Mouse (Mus musculus) Muller cell, postnatal 12 days (primary cell): ENCODE measurements around the gene Olfr49.

Experiments
- DNase-seq: peaks from one replicate; pipeline ENCODE4 v3.0.0-alpha.2; 2015; ENCODE audit errors: inconsistent ontology term

The Olfr49 gene

GRCm38 (mm10) chr14:54284839-54285238 lies at the start of gene Olfr49:
Gene Olfr49, minus strand, starts transcription at chr14:54284939.
- DNase-seq = no peak

GRCm38 (mm10) chr14:54333452-54334189 lies 48.9 kb upstream of the Olfr49 start:
- no peak for DNase-seq

GRCm38 (mm10) chr14:54332176-54333074 lies 47.7 kb upstream of the Olfr49 start:
- DNase-seq = peak; percentile 69

GRCm38 (mm10) chr14:54331178-54331577 lies 46.4 kb upstream of the Olfr49 start:
- no peak for DNase-seq

- no peak for DNase-seq
Observed at GRCm38 (mm10) chr14:54329201-54329600, 44.5 kb upstream of the Olfr49 start.

GRCm38 (mm10) chr14:54328548-54328947 lies 43.8 kb upstream of the Olfr49 start:
- DNase-seq = no peak

- no peak for DNase-seq
Observed at GRCm38 (mm10) chr14:54324486-54324885, 39.7 kb upstream of the Olfr49 start.

GRCm38 (mm10) chr14:54321556-54322376 lies 37.0 kb upstream of the Olfr49 start:
- peak; percentile 59 for DNase-seq

- DNase-seq = no peak
Observed at GRCm38 (mm10) chr14:54311763-54312162, 27.0 kb upstream of the Olfr49 start.

GRCm38 (mm10) chr14:54300676-54301075 lies 15.9 kb upstream of the Olfr49 start:
- no peak for DNase-seq

- no peak for DNase-seq
Observed at GRCm38 (mm10) chr14:54300136-54300535, 15.4 kb upstream of the Olfr49 start.

- DNase-seq = no peak
Observed at GRCm38 (mm10) chr14:54276446-54276845, 8.3 kb downstream of the Olfr49 start.

GRCm38 (mm10) chr14:54272696-54273095 lies 12.0 kb downstream of the Olfr49 start:
- DNase-seq = no peak

GRCm38 (mm10) chr14:54271976-54272606 lies 12.6 kb downstream of the Olfr49 start:
- DNase-seq = no peak

GRCm38 (mm10) chr14:54270413-54270812 lies 14.3 kb downstream of the Olfr49 start:
- no peak for DNase-seq

GRCm38 (mm10) chr14:54269566-54269965 lies 15.2 kb downstream of the Olfr49 start:
- DNase-seq = no peak

GRCm38 (mm10) chr14:54267966-54268365 lies 16.8 kb downstream of the Olfr49 start:
- DNase-seq = no peak

GRCm38 (mm10) chr14:54265951-54266350 lies 18.8 kb downstream of the Olfr49 start:
- no peak for DNase-seq

GRCm38 (mm10) chr14:54265093-54265492 lies 19.6 kb downstream of the Olfr49 start:
- no peak for DNase-seq

GRCm38 (mm10) chr14:54264231-54264630 lies 20.5 kb downstream of the Olfr49 start:
- no peak for DNase-seq

GRCm38 (mm10) chr14:54263099-54263498 lies 21.6 kb downstream of the Olfr49 start:
- DNase-seq = no peak
